Mouse (Mus musculus) gastrocnemius, adult 2 months (tissue): Measurements from ENCODE around the gene Col12a1. TPM values are rescaled to one million over a fixed set of nuclear protein-coding genes. Genes with fewer than 3 reads are reported as not detected.

Experiments used
- DNase-seq: peaks from one replicate; pipeline ENCODE4 v3.0.0; 2022
- H3K27ac ChIP-seq: fragments of 200-600 bp; 2 replicates; pipeline ENCODE4 v1.8.1; 2022; ENCODE audit warnings: mild to moderate bottlenecking
- H3K4me3 ChIP-seq: fragments of 200-600 bp; 2 replicates; pipeline ENCODE4 v1.8.1; 2022; ENCODE audit warnings: mild to moderate bottlenecking, moderate library complexity
- CTCF ChIP-seq: fragments of 200-600 bp; IDR thresholded peaks from 2 replicates; pipeline ENCODE4 v1.8.1; 2022; ENCODE audit warnings: antibody characterized with exemption, mild to moderate bottlenecking, moderate library complexity
- intact Hi-C: fragments of 180-260 bp; cut with DNase I; formaldehyde crosslinking; loops from one replicate; pipeline ENCODE4 v1.15.1; 2025
- total RNA-seq, 2 experiments: library from RNA; stranded (reverse); gene quantifications; 2 replicates each; pipeline ENCODE4 v1.2.3; 2021

Gene Col12a1
- total RNA-seq, 2 experiments from 2014 or later = 4.5 to 16.4 TPM

- intact Hi-C loops = loop anchor here (5.0 kb wide), 2 partner anchors 616 to 951 kb away; no protein-coding TSS in a partner anchor
- peak; percentile 81 for TF ChIP-seq CTCF
- Histone ChIP-seq H3K4me3 (no peak overlapping the region), H3K27ac (no peak overlapping the region)
- no peak for DNase-seq
These were observed 4.5 kb upstream of the Col12a1 start for GRCm38 (mm10) chr9:79723090-79723489.

- TF ChIP-seq CTCF = peak; percentile 70
- no peak overlapping the region for H3K4me3 ChIP-seq
- peak; percentile 46 for DNase-seq
- intact Hi-C loops = loop anchor here (2.0 to 5.0 kb wide), 4 partner anchors 614 to 949 kb away; no protein-coding TSS in a partner anchor
- no peak overlapping the region for H3K27ac ChIP-seq
These were observed 2.4 kb upstream of the Col12a1 start for GRCm38 (mm10) chr9:79721056-79721455.

- no peak for TF ChIP-seq CTCF
- no peak overlapping the region for H3K4me3 ChIP-seq
- intact Hi-C loops = loop anchor here (2.0 to 5.0 kb wide), 4 partner anchors 613 to 948 kb away; no protein-coding TSS in a partner anchor
- DNase-seq = no peak
- peak overlapping the region; percentile 81; the same call in 1 of the 2 replicates for H3K27ac ChIP-seq
These were observed 1.5 kb upstream of the Col12a1 start for GRCm38 (mm10) chr9:79720143-79720542.

GRCm38 (mm10) chr9:79719451-79719850 lies 820 bp upstream of the Col12a1 start:
- no peak for TF ChIP-seq CTCF
- peak overlapping the region; percentile 81 for H3K27ac ChIP-seq
- peak overlapping the region; percentile 80 for H3K4me3 ChIP-seq
- DNase-seq = peak; percentile 66
- intact Hi-C loops = no loop called here

- Histone ChIP-seq H3K4me3 (peak overlapping the region; percentile 80), H3K27ac (peak overlapping the region; percentile 81)
- peak; percentile 48 for DNase-seq
- TF ChIP-seq CTCF = no peak
- intact Hi-C loops = no loop called here
These were observed 675 bp downstream of the Col12a1 start for GRCm38 (mm10) chr9:79717836-79718475.

GRCm38 (mm10) chr9:79716909-79717835 lies 1.5 kb downstream of the Col12a1 start:
- peak overlapping the region; percentile 81 for H3K27ac ChIP-seq
- peak; percentile 73 for TF ChIP-seq CTCF
- intact Hi-C loops = no loop called here
- peak overlapping the region; percentile 80 for H3K4me3 ChIP-seq
- DNase-seq = peak; percentile 73

- Histone ChIP-seq H3K4me3 (peak overlapping the region; percentile 80), H3K27ac (peak overlapping the region; percentile 48)
- no peak for DNase-seq
- intact Hi-C loops = no loop called here
- TF ChIP-seq CTCF = no peak
These were observed 2.1 kb downstream of the Col12a1 start for GRCm38 (mm10) chr9:79716496-79716895.

GRCm38 (mm10) chr9:79714471-79715045 lies 4.1 kb downstream of the Col12a1 start:
- peak; percentile 9; the same call in 1 of the 2 replicates for TF ChIP-seq CTCF
- H3K4me3 ChIP-seq = peak overlapping the region; percentile 61
- DNase-seq = peak; percentile 72
- H3K27ac ChIP-seq = peak overlapping the region; percentile 69
- intact Hi-C loops = no loop called here

- 0 out of 2 replicates have a peak overlapping the region, but pooled peaks have one; percentile 25 for H3K27ac ChIP-seq
- intact Hi-C loops = no loop called here
- no peak for TF ChIP-seq CTCF
- no peak for DNase-seq
- H3K4me3 ChIP-seq = no peak overlapping the region
These were observed 28.7 kb downstream of the Col12a1 start for GRCm38 (mm10) chr9:79689771-79690535.

- DNase-seq = no peak
- TF ChIP-seq CTCF = no peak
- H3K4me3 ChIP-seq = no peak overlapping the region
- intact Hi-C loops = no loop called here
- H3K27ac ChIP-seq = peak overlapping the region; percentile 25; the same call in 1 of the 2 replicates
These were observed 29.3 kb downstream of the Col12a1 start for GRCm38 (mm10) chr9:79689342-79689741.

GRCm38 (mm10) chr9:79687227-79687626 lies 31.4 kb downstream of the Col12a1 start:
- no peak overlapping the region; the same call in 1 of the 2 replicates for H3K27ac ChIP-seq
- intact Hi-C loops = no loop called here
- DNase-seq = no peak

GRCm38 (mm10) chr9:79686049-79686448 lies 32.6 kb downstream of the Col12a1 start:
- H3K4me3 ChIP-seq = no peak overlapping the region
- no peak for DNase-seq
- intact Hi-C loops = no loop called here
- no peak for TF ChIP-seq CTCF
- peak overlapping the region; percentile 28 for H3K27ac ChIP-seq

More at GRCm38 (mm10) chr9:79687227-79687626, 31.4 kb downstream of the Col12a1 start:
- TF ChIP-seq CTCF = no peak
- no peak overlapping the region for H3K4me3 ChIP-seq
